Mouse (Mus musculus): ENCODE measurements around the gene Arhgef2.
"Not testable (repeated sequence)": the region's sequence is repeated elsewhere in the genome, so short reads cannot be mapped to it uniquely, and the experiment has no call there.

Gene Arhgef2

GRCm38 (mm10) chr3:88605666-88606065, at the start of gene Arhgef2:
TSS of gene Arhgef2 (plus strand) at chr3:88605966.
- not testable (repeated sequence) for DNase-seq

- DNase-seq: no peak
Observed at GRCm38 (mm10) chr3:88556616-88557015, 49.1 kb upstream of the Arhgef2 start.

- DNase-seq: no peak
Observed at GRCm38 (mm10) chr3:88559596-88559995, 46.2 kb upstream of the Arhgef2 start.

GRCm38 (mm10) chr3:88561989-88562388, 43.8 kb upstream of the Arhgef2 start:
- peak; percentile 67 for DNase-seq

GRCm38 (mm10) chr3:88563442-88563841, 42.3 kb upstream of the Arhgef2 start:
- DNase-seq: no peak

GRCm38 (mm10) chr3:88563966-88564365, 41.8 kb upstream of the Arhgef2 start:
- no peak for DNase-seq

GRCm38 (mm10) chr3:88566116-88566515, 39.6 kb upstream of the Arhgef2 start:
- DNase-seq: no peak

GRCm38 (mm10) chr3:88566536-88567061, 39.2 kb upstream of the Arhgef2 start:
- no peak for DNase-seq

- no peak for DNase-seq
Observed at GRCm38 (mm10) chr3:88567892-88568291, 37.9 kb upstream of the Arhgef2 start.

- DNase-seq: no peak
Observed at GRCm38 (mm10) chr3:88568615-88569014, 37.2 kb upstream of the Arhgef2 start.

- no peak for DNase-seq
Observed at GRCm38 (mm10) chr3:88569093-88569492, 36.7 kb upstream of the Arhgef2 start.

- DNase-seq: no peak
Observed at GRCm38 (mm10) chr3:88569694-88570093, 36.1 kb upstream of the Arhgef2 start.

GRCm38 (mm10) chr3:88570341-88570740, 35.4 kb upstream of the Arhgef2 start:
- no peak for DNase-seq

- no peak for DNase-seq
Observed at GRCm38 (mm10) chr3:88571856-88572255, 33.9 kb upstream of the Arhgef2 start.

- no peak for DNase-seq
Observed at GRCm38 (mm10) chr3:88572835-88573234, 32.9 kb upstream of the Arhgef2 start.

- DNase-seq: no peak
Observed at GRCm38 (mm10) chr3:88573810-88574209, 32.0 kb upstream of the Arhgef2 start.

- no peak for DNase-seq
Observed at GRCm38 (mm10) chr3:88575540-88575939, 30.2 kb upstream of the Arhgef2 start, which contains the start of gene Ssr2. TSS of gene Ssr2 (plus strand) at chr3:88575876.

- not testable (repeated sequence) for DNase-seq
Observed at GRCm38 (mm10) chr3:88577846-88578245, 27.9 kb upstream of the Arhgef2 start.

GRCm38 (mm10) chr3:88578498-88579424, 27.0 kb upstream of the Arhgef2 start:
- no peak for DNase-seq

GRCm38 (mm10) chr3:88579454-88580117, 26.2 kb upstream of the Arhgef2 start:
- peak; percentile 77 for DNase-seq

- DNase-seq: no peak
Observed at GRCm38 (mm10) chr3:88585769-88586168, 20.0 kb upstream of the Arhgef2 start.

- DNase-seq: no peak
Observed at GRCm38 (mm10) chr3:88586640-88587039, 19.1 kb upstream of the Arhgef2 start.

GRCm38 (mm10) chr3:88590246-88590645, 15.5 kb upstream of the Arhgef2 start:
- no peak for DNase-seq

GRCm38 (mm10) chr3:88591044-88591443, 14.7 kb upstream of the Arhgef2 start:
- no peak for DNase-seq

Data from kidney, adult 11 months (tissue).